Mouse (Mus musculus) hindbrain, embryonic 12.5 days (tissue): Measurements from ENCODE around the gene Irgq. TPM values are rescaled to one million over a fixed set of nuclear protein-coding genes. Genes with fewer than 3 reads are reported as not detected.
A peak's percentile ranks its signal among the peaks of the same experiment; 100 is the strongest.

Experiments used
- ATAC-seq: fragments of 200-750 bp; cut with Nextera tagmentation; 2 replicates; pipeline ENCODE4 v1.8.0; 2017; ENCODE audit warnings: moderate TSS enrichment; ENCODE audit not compliant: low FRiP score
- H3K27ac ChIP-seq: fragments of 300-500 bp; sonication (generic); 2 replicates; pipeline ENCODE4 v1.5.1; 2016; ENCODE audit warnings: mild to moderate bottlenecking
- H3K27me3 ChIP-seq: fragments of 300-500 bp; sonication (generic); 2 replicates; pipeline ENCODE4 v1.6.1; 2016; ENCODE audit warnings: mild to moderate bottlenecking
- H3K36me3 ChIP-seq: fragments of 300-500 bp; sonication (generic); 2 replicates; pipeline ENCODE4 v1.6.1; 2016; ENCODE audit warnings: mild to moderate bottlenecking
- H3K4me1 ChIP-seq: fragments of 300-500 bp; sonication (generic); 2 replicates; pipeline ENCODE4 v1.6.1; 2016
- H3K4me2 ChIP-seq: fragments of 300-500 bp; sonication (generic); replicated peaks from 2 replicates; pipeline ENCODE4 v1.6.1; 2016; ENCODE audit warnings: mild to moderate bottlenecking
- H3K4me3 ChIP-seq: fragments of 300-500 bp; sonication (generic); 2 replicates; pipeline ENCODE4 v1.5.1; 2016; ENCODE audit warnings: mild to moderate bottlenecking
- H3K9ac ChIP-seq: fragments of 300-500 bp; sonication (generic); 2 replicates; pipeline ENCODE4 v1.6.1; 2016; ENCODE audit warnings: mild to moderate bottlenecking, moderate library complexity
- H3K9me3 ChIP-seq: fragments of 300-500 bp; sonication (generic); replicated peaks from 2 replicates; pipeline ENCODE4 v1.6.1; 2016; ENCODE audit warnings: mild to moderate bottlenecking
- WGBS: fragments of 180-500 bp; shearing (Covaris S2); methylation state at CpG from one replicate; pipeline ENCODE4 v1.1.7; 2016; 5-methylcytosine and 5-hydroxymethylcytosine counted together
- polyA plus RNA-seq: library from polyadenylated mRNA; unstranded; fragments of >200 nt; fragmentation: Nextera tagmentation; extraction: Ambion mirVana; gene quantifications from 2 replicates; pipeline ENCODE4 v1.2.1, GENCODE M21; 2016

Irgq gene
- polyA plus RNA-seq, 1 experiment from 2014 or later: 29.0 TPM

GRCm38 (mm10) chr7:24584876-24585275 is 54.4 kb downstream of the Irgq start:
- 90% methylated on average over 6 of the region's 6 CpGs for WGBS
- no peak overlapping the region for H3K27ac ChIP-seq
- peaks cover 32% of the 10 kb centered on the region for H3K27me3 ChIP-seq
- H3K9ac ChIP-seq: no peak overlapping the region
- no peak overlapping the region for H3K4me2 ChIP-seq
- H3K36me3 ChIP-seq: no peaks in the 10 kb centered on the region
- no peak for ATAC-seq
- no peaks in the 10 kb centered on the region for H3K9me3 ChIP-seq
- no peak overlapping the region for H3K4me3 ChIP-seq
- peaks cover 11% of the 10 kb centered on the region; the same call in 1 of the 2 replicates for H3K4me1 ChIP-seq

GRCm38 (mm10) chr7:24585995-24586394 is 55.5 kb downstream of the Irgq start:
- ATAC-seq: no peak
- Histone ChIP-seq H3K4me1 (peaks cover 11% of the 10 kb centered on the region; the same call in 1 of the 2 replicates), H3K9me3 (no peaks in the 10 kb centered on the region), H3K27me3 (peaks cover 32% of the 10 kb centered on the region), H3K4me3 (peak overlapping the region; percentile 14; the same call in 1 of the 2 replicates), H3K9ac (no peak overlapping the region), H3K36me3 (no peaks in the 10 kb centered on the region), H3K4me2 (no peak overlapping the region), H3K27ac (no peak overlapping the region)
- 43% methylated on average over 16 of the region's 16 CpGs for WGBS

- Histone ChIP-seq H3K36me3 (no peaks in the 10 kb centered on the region), H3K9ac (peak overlapping the region; percentile 78), H3K4me1 (peaks cover 11% of the 10 kb centered on the region; the same call in 1 of the 2 replicates), H3K9me3 (no peaks in the 10 kb centered on the region), H3K4me2 (peak overlapping the region; percentile 72), H3K4me3 (peak overlapping the region; percentile 48), H3K27ac (no peak overlapping the region), H3K27me3 (peaks cover 32% of the 10 kb centered on the region)
- ATAC-seq: peak; percentile 64
- WGBS: 9% methylated on average over 8 of the region's 8 CpGs
Observed at GRCm38 (mm10) chr7:24586828-24587227, 56.3 kb downstream of the Irgq start.

- WGBS: 7% methylated on average over 30 of the region's 30 CpGs
- Histone ChIP-seq H3K27ac (no peak within 1 kb of the TSS), H3K36me3 (no peaks in the 10 kb centered on the region)
Observed at GRCm38 (mm10) chr7:24587330-24588105, 57.0 kb downstream of the Irgq start, which contains the start of the genes Ethe1 and Zfp575. Gene Ethe1 (plus strand): TSS chr7:24587543. Gene Zfp575 (minus strand): TSS chr7:24587641.

More at GRCm38 (mm10) chr7:24587330-24588105, 57.0 kb downstream of the Irgq start, which contains the start of the genes Ethe1 and Zfp575:
- peaks cover 32% of the 10 kb centered on the region for H3K27me3 ChIP-seq
- ATAC-seq: peak; percentile 75
- no peaks in the 10 kb centered on the region for H3K9me3 ChIP-seq
- peak within 1 kb of the TSS; percentile 78 for H3K9ac ChIP-seq
- H3K4me3 ChIP-seq: peak within 1 kb of the TSS; percentile 48
- peak within 1 kb of the TSS; percentile 72 for H3K4me2 ChIP-seq
- peaks cover 11% of the 10 kb centered on the region; the same call in 1 of the 2 replicates for H3K4me1 ChIP-seq

Other genes starting within 250 kb of the Irgq start
- 45.0 and 46.4 TPM in 2 replicates for gene Zfp61, start 229.5 kb upstream of the Irgq start, polyA plus RNA-seq
- gene Zfp94, start 214.0 kb upstream of the Irgq start, polyA plus RNA-seq: 15.6 and 18.2 TPM in 2 replicates
- not detected in 2 replicates for gene Tescl, start 196.8 kb upstream of the Irgq start, polyA plus RNA-seq
- gene Lypd5, start 181.5 kb upstream of the Irgq start, polyA plus RNA-seq: not detected in 2 replicates
- gene Kcnn4, start 160.4 kb upstream of the Irgq start, polyA plus RNA-seq: 2.1 and 2.4 TPM in 2 replicates
- 28.9 and 29.5 TPM in 2 replicates for gene Smg9, start 131.1 kb upstream of the Irgq start, polyA plus RNA-seq
- gene Irgc1, start 78.4 kb upstream of the Irgq start, polyA plus RNA-seq: not detected in 2 replicates
- gene Plaur, start 68.2 kb upstream of the Irgq start, polyA plus RNA-seq: 0.59 and 0.95 TPM in 2 replicates
- gene Cadm4, start 48.7 kb upstream of the Irgq start, polyA plus RNA-seq: 41.3 and 42.3 TPM in 2 replicates
- gene Zfp428, start 23.7 kb upstream of the Irgq start, polyA plus RNA-seq: 155 and 160 TPM in 2 replicates
- gene AC161166.1, start 18.2 kb upstream of the Irgq start, polyA plus RNA-seq: 1.9 TPM in 2 replicates
- not detected in 2 replicates for gene Pinlyp, start 15.4 kb downstream of the Irgq start, polyA plus RNA-seq
- gene Xrcc1, start 15.6 kb downstream of the Irgq start, polyA plus RNA-seq: 75.9 and 87.9 TPM in 2 replicates
- 14.2 and 15.4 TPM in 2 replicates for gene Ethe1, start 56.9 kb downstream of the Irgq start, polyA plus RNA-seq
- 5.1 and 5.5 TPM in 2 replicates for gene Zfp575, start 57.0 kb downstream of the Irgq start, polyA plus RNA-seq
- gene Phldb3, start 80.1 kb downstream of the Irgq start, polyA plus RNA-seq: 0.09 TPM in 1 of 2 replicates, not detected in the other
- 1.3 and 1.5 TPM in 2 replicates for gene Lypd3, start 105.9 kb downstream of the Irgq start, polyA plus RNA-seq
- not detected in 2 replicates for gene Tex101, start 146.0 kb downstream of the Irgq start, polyA plus RNA-seq
- gene BC049730, start 178.6 kb downstream of the Irgq start, polyA plus RNA-seq: not detected in 2 replicates
- not detected in 2 replicates for gene Gm4763, start 196.2 kb downstream of the Irgq start, polyA plus RNA-seq
- gene Cd177, start 229.6 kb downstream of the Irgq start, polyA plus RNA-seq: 0.23 and 0.39 TPM in 2 replicates
- gene Ceacam10, start 246.5 kb downstream of the Irgq start, polyA plus RNA-seq: not detected in 2 replicates